Mouse (Mus musculus) heart, postnatal 0 days (tissue): ENCODE measurements around the gene Ago4. TPM values are rescaled to one million over a fixed set of nuclear protein-coding genes. Genes with fewer than 3 reads are reported as not detected.

ENCODE experiments used
- ATAC-seq: fragments of 200-750 bp; cut with Nextera tagmentation; 2 replicates; pipeline ENCODE4 v1.8.0; 2017; ENCODE audit warnings: low read depth, moderate number of reproducible peaks, moderate library complexity; ENCODE audit not compliant: insufficient read depth
- DNase-seq: peaks from one replicate; pipeline ENCODE4 v3.0.0-alpha.2; 2016; ENCODE audit warnings: low spot score
- H3K27ac ChIP-seq: fragments of 300-500 bp; sonication (generic); 2 replicates; pipeline ENCODE4 v1.5.1; 2014; ENCODE audit warnings: low read depth, mild to moderate bottlenecking
- H3K27me3 ChIP-seq: fragments of 300-500 bp; sonication (generic); 2 replicates; pipeline ENCODE4 v1.6.1; 2014; ENCODE audit warnings: low read length, mixed read lengths; ENCODE audit not compliant: control insufficient read depth, insufficient read depth
- H3K36me3 ChIP-seq: fragments of 300-500 bp; sonication (generic); replicated peaks from 2 replicates; pipeline ENCODE4 v1.6.1; 2014; ENCODE audit warnings: low read length, mixed read lengths; ENCODE audit not compliant: control insufficient read depth, insufficient read depth
- H3K4me1 ChIP-seq: fragments of 300-500 bp; sonication (generic); 2 replicates; pipeline ENCODE4 v1.6.1; 2014; ENCODE audit warnings: antibody characterized with exemption; ENCODE audit not compliant: control insufficient read depth, insufficient read depth
- H3K4me2 ChIP-seq: fragments of 300-500 bp; sonication (generic); 2 replicates; pipeline ENCODE4 v1.6.1; 2014; ENCODE audit warnings: low read depth, mild to moderate bottlenecking, low read length, moderate library complexity
- H3K4me3 ChIP-seq: fragments of 300-500 bp; sonication (generic); 2 replicates; pipeline ENCODE4 v1.5.1; 2014; ENCODE audit warnings: low read depth, low read length
- H3K9ac ChIP-seq: fragments of 300-500 bp; sonication (generic); replicated peaks from 2 replicates; pipeline ENCODE4 v1.6.1; 2014; ENCODE audit warnings: low read depth, low read length, mixed read lengths
- H3K9me3 ChIP-seq: fragments of 300-500 bp; sonication (generic); replicated peaks from 2 replicates; pipeline ENCODE4 v1.6.1; 2016; ENCODE audit warnings: low read length; ENCODE audit not compliant: control insufficient read depth
- CTCF ChIP-seq: IDR thresholded peaks from 2 replicates; pipeline ENCODE4 v1.5.1; 2016; ENCODE audit warnings: antibody characterized with exemption, control low read depth, low read depth
- EP300 ChIP-seq: IDR thresholded peaks from 2 replicates; pipeline ENCODE4 v1.6.1; 2016; ENCODE audit warnings: antibody characterized with exemption, low read depth
- whole genome bisulfite sequencing: fragments of 180-500 bp; shearing (Covaris S2); extraction: QIAGEN DNeasy Blood & Tissue Kit; methylation state at CpG from one replicate; pipeline ENCODE4 v1.1.7; 2014; 5-methylcytosine and 5-hydroxymethylcytosine counted together
- polyA plus RNA-seq: library from polyadenylated mRNA; unstranded; fragments of >200 nt; fragmentation: Nextera tagmentation; extraction: Ambion mirVana; gene quantifications from 2 replicates; pipeline ENCODE4 v1.2.1, GENCODE M21; 2015
- total RNA-seq: library from RNA; depleted of rRNA; stranded (reverse); fragments of >200 nt; gene quantifications from 2 replicates; pipeline ENCODE4 v1.2.3, GENCODE M21; 2014; ENCODE audit warnings: low replicate concordance; rRNA removed

Ago4 gene
- total RNA-seq (0.31 and 1.5 TPM in 2 replicates), polyA plus RNA-seq (0.92 and 0.93 TPM in 2 replicates)

DNA sequence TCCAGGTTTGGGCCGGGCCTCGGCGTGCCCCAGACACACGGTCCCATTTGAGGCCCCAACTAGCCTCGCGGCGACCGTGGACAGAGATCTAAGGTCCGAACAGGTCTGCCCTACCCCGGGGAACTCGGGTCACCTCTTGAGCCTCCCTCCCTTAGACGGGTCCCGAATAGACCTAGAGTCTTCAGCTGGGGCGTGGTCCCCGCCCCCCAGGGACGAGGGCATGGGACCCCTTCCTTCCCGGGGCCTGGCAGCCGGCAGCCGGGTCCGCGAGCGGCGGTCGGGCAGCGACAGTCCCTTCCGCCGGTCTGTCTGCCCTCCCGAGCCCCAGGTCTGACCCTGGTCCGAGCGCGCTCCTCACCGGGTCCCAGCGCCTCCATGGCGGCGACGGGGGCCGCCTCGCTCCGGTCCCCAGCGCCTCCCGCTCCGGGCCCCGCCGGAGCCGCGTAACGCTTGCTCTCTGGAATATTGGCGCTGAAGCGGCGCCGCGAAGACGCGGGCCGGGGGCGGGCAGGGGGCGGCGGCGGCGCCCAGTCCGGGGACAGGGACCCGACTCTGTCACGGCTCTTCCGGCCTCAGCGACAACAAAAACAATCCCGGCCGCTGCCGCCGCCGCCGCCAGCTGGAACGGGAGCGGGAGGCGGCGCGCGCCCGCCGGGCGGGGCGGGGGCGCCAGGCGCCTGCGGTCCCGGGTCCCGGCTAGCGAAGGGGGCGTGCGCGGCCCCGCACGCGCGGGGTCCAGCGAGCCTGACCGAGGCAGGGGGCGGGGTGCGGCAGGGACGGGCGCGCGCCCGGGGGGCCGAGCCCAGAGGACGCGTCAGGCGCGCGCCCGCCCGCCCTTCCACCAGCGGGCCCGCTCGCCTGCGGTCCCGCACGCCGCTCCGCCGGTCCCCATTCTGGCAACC lies at the start of gene Ago4:
Gene Ago4 (minus strand): TSS at position 646 of the 902 bp plus-strand sequence.
- Histone ChIP-seq H3K9me3 (no peaks in the 10 kb centered on the region), H3K4me3 (peak within 1 kb of the TSS; percentile 90), H3K36me3 (no peaks in the 10 kb centered on the region), H3K4me2 (peak within 1 kb of the TSS; percentile 94), H3K27me3 (no peaks in the 10 kb centered on the region), H3K4me1 (0 out of 2 replicates have a peak, but pooled peaks cover 6% of the 10 kb centered on the region), H3K9ac (peak within 1 kb of the TSS; percentile 71), H3K27ac (peak within 1 kb of the TSS; percentile 14; the same call in 1 of the 2 replicates)
- no peak for TF ChIP-seq CTCF
- TF ChIP-seq EP300 = no peak
- under 1% methylated on average over 72 of the region's 120 CpGs for WGBS
- ATAC-seq = peak; percentile 89
- peak; percentile 43 for DNase-seq

- peaks cover 63% of the 10 kb centered on the region for H3K36me3 ChIP-seq
- H3K4me2 ChIP-seq = no peak overlapping the region
- no peak overlapping the region for H3K9ac ChIP-seq
- 83% methylated on average over 2 of the region's 2 CpGs for WGBS
- H3K9me3 ChIP-seq = 0 out of 2 replicates have a peak, but pooled peaks cover 4% of the 10 kb centered on the region
- no peak overlapping the region for H3K4me3 ChIP-seq
- DNase-seq (no peak), ATAC-seq (no peak)
- TF ChIP-seq CTCF (no peak), EP300 (no peak)
- no peak overlapping the region for H3K27ac ChIP-seq
- no peaks in the 10 kb centered on the region for H3K27me3 ChIP-seq
- no peaks in the 10 kb centered on the region for H3K4me1 ChIP-seq
These were observed 45.8 kb upstream of the Ago4 start for GRCm38 (mm10) chr4:126579077-126579476.

GRCm38 (mm10) chr4:126577920-126578319 lies 44.6 kb upstream of the Ago4 start:
- ATAC-seq (no peak), DNase-seq (no peak)
- no peak overlapping the region for H3K4me3 ChIP-seq
- peaks cover 75% of the 10 kb centered on the region for H3K36me3 ChIP-seq
- no peak overlapping the region for H3K9ac ChIP-seq
- H3K27ac ChIP-seq = no peak overlapping the region
- 84% methylated on average over 3 of the region's 3 CpGs for WGBS
- H3K9me3 ChIP-seq = 0 out of 2 replicates have a peak, but pooled peaks cover 4% of the 10 kb centered on the region
- H3K4me2 ChIP-seq = no peak overlapping the region
- H3K4me1 ChIP-seq = no peaks in the 10 kb centered on the region
- TF ChIP-seq EP300 (no peak), CTCF (no peak)
- H3K27me3 ChIP-seq = no peaks in the 10 kb centered on the region

DNA sequence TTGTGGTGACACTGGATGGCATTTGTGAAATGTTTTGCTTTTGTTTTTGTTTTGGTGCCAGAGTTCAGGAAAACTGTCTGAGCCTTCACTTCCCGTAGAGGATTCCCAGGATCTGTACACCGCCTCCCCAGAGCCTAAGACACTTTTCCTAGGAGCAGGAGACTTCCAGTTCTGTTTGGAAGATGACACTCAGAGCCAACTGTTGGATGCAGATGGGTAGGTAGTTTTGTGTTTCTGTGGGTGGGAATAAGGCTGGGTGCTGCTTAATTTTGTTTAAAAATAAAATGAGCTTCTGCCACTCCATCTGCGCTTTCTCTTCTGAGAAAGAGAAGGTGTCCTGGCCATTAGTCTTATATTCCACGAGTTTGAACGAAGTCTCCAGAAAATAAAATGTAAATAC lies 43.0 kb upstream of the Ago4 start:
- Histone ChIP-seq H3K27me3 (no peaks in the 10 kb centered on the region), H3K36me3 (peaks cover 81% of the 10 kb centered on the region), H3K4me3 (no peak overlapping the region), H3K4me1 (no peaks in the 10 kb centered on the region), H3K9ac (no peak overlapping the region), H3K27ac (no peak overlapping the region), H3K9me3 (0 out of 2 replicates have a peak, but pooled peaks cover 4% of the 10 kb centered on the region), H3K4me2 (no peak overlapping the region)
- TF ChIP-seq CTCF = no peak
- ATAC-seq (no peak), DNase-seq (no peak)
- 88% methylated on average over 5 of the region's 5 CpGs for WGBS

DNA sequence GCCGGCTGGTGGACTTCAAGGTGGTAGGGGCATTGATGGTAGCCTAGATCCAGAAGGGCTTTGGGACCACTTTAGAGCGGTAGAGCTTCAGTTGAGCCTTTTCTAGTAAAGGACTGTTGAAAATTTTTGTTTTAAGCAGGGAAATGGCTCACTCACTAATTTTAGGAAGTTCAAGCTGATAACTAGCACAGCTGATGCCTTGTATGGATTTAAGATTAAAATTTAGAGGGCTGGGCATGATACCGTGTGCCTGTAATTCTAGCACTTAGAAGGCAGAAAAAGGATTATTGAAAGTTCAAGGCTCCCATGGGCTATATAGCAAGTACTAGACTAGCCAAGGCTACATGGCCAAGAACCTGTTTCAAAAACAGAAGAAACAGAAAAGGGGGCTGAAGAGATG lies 36.5 kb upstream of the Ago4 start:
- no peak for ATAC-seq
- no peak overlapping the region for H3K9ac ChIP-seq
- no peaks in the 10 kb centered on the region for H3K27me3 ChIP-seq
- H3K4me2 ChIP-seq = no peak overlapping the region
- H3K4me1 ChIP-seq = no peaks in the 10 kb centered on the region
- 0 out of 2 replicates have a peak, but pooled peaks cover 2% of the 10 kb centered on the region for H3K9me3 ChIP-seq
- DNase-seq = no peak
- no peak overlapping the region for H3K4me3 ChIP-seq
- TF ChIP-seq EP300 (no peak), CTCF (no peak)
- H3K27ac ChIP-seq = no peak overlapping the region
- H3K36me3 ChIP-seq = peaks cover 69% of the 10 kb centered on the region
- WGBS = 82% methylated on average over 3 of the region's 3 CpGs
